Mouse (Mus musculus) forebrain, embryonic 16.5 days (tissue): ENCODE data around the gene Mrpl58. TPM values are rescaled to one million over a fixed set of nuclear protein-coding genes. Genes with fewer than 3 reads are reported as not detected.

Experiments
- ATAC-seq: fragments of 200-750 bp; cut with Nextera tagmentation; 2 replicates; pipeline ENCODE4 v1.8.0; 2017; ENCODE audit warnings: mild to moderate bottlenecking, moderate library complexity
- H3K27ac ChIP-seq: fragments of 300-500 bp; sonication (generic); 2 replicates; pipeline ENCODE4 v1.5.1; 2014; ENCODE audit warnings: low read length, control low read depth
- H3K27me3 ChIP-seq: fragments of 300-500 bp; sonication (generic); replicated peaks from 2 replicates; pipeline ENCODE4 v1.6.1; 2014; ENCODE audit warnings: low read length; ENCODE audit not compliant: control insufficient read depth, insufficient read depth
- H3K36me3 ChIP-seq: fragments of 300-500 bp; sonication (generic); 2 replicates; pipeline ENCODE4 v1.6.1; 2014; ENCODE audit not compliant: control insufficient read depth, insufficient read depth
- H3K4me1 ChIP-seq: fragments of 300-500 bp; sonication (generic); replicated peaks from 2 replicates; pipeline ENCODE4 v1.6.1; 2014; ENCODE audit warnings: low read length; ENCODE audit not compliant: control insufficient read depth, insufficient read depth
- H3K4me2 ChIP-seq: fragments of 300-500 bp; sonication (generic); 2 replicates; pipeline ENCODE4 v1.6.1; 2014; ENCODE audit warnings: mild to moderate bottlenecking, low read length, control low read depth
- H3K4me3 ChIP-seq: fragments of 300-500 bp; sonication (generic); replicated peaks from 2 replicates; pipeline ENCODE4 v1.5.1; 2014; ENCODE audit warnings: mild to moderate bottlenecking, low read length, control low read depth
- H3K9ac ChIP-seq: fragments of 300-500 bp; sonication (generic); replicated peaks from 2 replicates; pipeline ENCODE4 v1.6.1; 2014; ENCODE audit warnings: low read depth, low read length, control low read depth
- H3K9me3 ChIP-seq: fragments of 300-500 bp; sonication (generic); 2 replicates; pipeline ENCODE4 v1.6.1; 2016; ENCODE audit warnings: low read length; ENCODE audit not compliant: control insufficient read depth
- WGBS: fragments of 180-500 bp; shearing (Covaris S2); extraction: QIAGEN DNeasy Blood & Tissue Kit; methylation state at CpG from one replicate; pipeline ENCODE4 v1.1.7; 2014; 5-methylcytosine and 5-hydroxymethylcytosine counted together
- polyA plus RNA-seq: library from polyadenylated mRNA; unstranded; fragments of >200 nt; fragmentation: Nextera tagmentation; extraction: Ambion mirVana; gene quantifications from 2 replicates; pipeline ENCODE4 v1.2.1, GENCODE M21; 2015

Gene Mrpl58
- 158 and 176 TPM in 2 replicates for polyA plus RNA-seq

- Histone ChIP-seq H3K27ac (peak within 1 kb of the TSS; percentile 84), H3K36me3 (no peaks in the 10 kb centered on the region), H3K4me3 (peak within 1 kb of the TSS; percentile 81), H3K27me3 (no peaks in the 10 kb centered on the region), H3K9ac (peak within 1 kb of the TSS; percentile 96), H3K9me3 (no peaks in the 10 kb centered on the region), H3K4me2 (peak within 1 kb of the TSS; percentile 87), H3K4me1 (peaks cover 19% of the 10 kb centered on the region)
- ATAC-seq = peak; percentile 87
- 2% methylated on average over 50 of the region's 50 CpGs for WGBS
Measured at GRCm38 (mm10) chr11:115403338-115404124, at the start of gene Mrpl58. TSS of gene Mrpl58 (plus strand) at chr11:115403752.

- peak; percentile 57 for ATAC-seq
- Histone ChIP-seq H3K4me1 (peaks cover 6% of the 10 kb centered on the region), H3K4me3 (no peak overlapping the region), H3K27ac (no peak overlapping the region), H3K27me3 (no peaks in the 10 kb centered on the region), H3K9ac (no peak overlapping the region), H3K4me2 (no peak overlapping the region), H3K9me3 (no peaks in the 10 kb centered on the region), H3K36me3 (no peaks in the 10 kb centered on the region)
- 11% methylated on average over 8 of the region's 8 CpGs for WGBS
Measured at GRCm38 (mm10) chr11:115354183-115354582, 49.4 kb upstream of the Mrpl58 start.

- H3K9me3 ChIP-seq = no peaks in the 10 kb centered on the region
- no peak overlapping the region for H3K27ac ChIP-seq
- peak; percentile 49; the same call in 1 of the 2 replicates for ATAC-seq
- WGBS = 16% methylated on average over 5 of the region's 5 CpGs
- H3K4me2 ChIP-seq = no peak overlapping the region
- no peaks in the 10 kb centered on the region for H3K36me3 ChIP-seq
- no peak overlapping the region for H3K4me3 ChIP-seq
- no peaks in the 10 kb centered on the region for H3K27me3 ChIP-seq
- H3K4me1 ChIP-seq = peaks cover 10% of the 10 kb centered on the region
- H3K9ac ChIP-seq = 0 out of 2 replicates have a peak overlapping the region, but pooled peaks have one; percentile 12
Measured at GRCm38 (mm10) chr11:115358468-115358867, 45.1 kb upstream of the Mrpl58 start.

GRCm38 (mm10) chr11:115359293-115359692, 44.3 kb upstream of the Mrpl58 start:
- no peak overlapping the region for H3K27ac ChIP-seq
- no peaks in the 10 kb centered on the region for H3K27me3 ChIP-seq
- H3K36me3 ChIP-seq = no peaks in the 10 kb centered on the region
- ATAC-seq = no peak
- H3K4me1 ChIP-seq = peaks cover 10% of the 10 kb centered on the region
- no peaks in the 10 kb centered on the region for H3K9me3 ChIP-seq
- no peak overlapping the region for H3K4me2 ChIP-seq
- WGBS = 44% methylated on average over 3 of the region's 3 CpGs
- no peak overlapping the region for H3K4me3 ChIP-seq
- H3K9ac ChIP-seq = no peak overlapping the region

GRCm38 (mm10) chr11:115359726-115360125, 43.8 kb upstream of the Mrpl58 start:
- Histone ChIP-seq H3K9me3 (no peaks in the 10 kb centered on the region), H3K27me3 (no peaks in the 10 kb centered on the region), H3K4me1 (peaks cover 10% of the 10 kb centered on the region), H3K4me3 (no peak overlapping the region), H3K27ac (no peak overlapping the region), H3K36me3 (no peaks in the 10 kb centered on the region), H3K9ac (no peak overlapping the region), H3K4me2 (no peak overlapping the region)
- WGBS = 69% methylated on average over 6 of the region's 6 CpGs
- ATAC-seq = no peak

- Histone ChIP-seq H3K4me3 (no peak overlapping the region), H3K27me3 (no peaks in the 10 kb centered on the region), H3K9ac (no peak overlapping the region), H3K9me3 (no peaks in the 10 kb centered on the region), H3K36me3 (no peaks in the 10 kb centered on the region), H3K4me2 (no peak overlapping the region), H3K4me1 (peaks cover 21% of the 10 kb centered on the region), H3K27ac (no peak overlapping the region)
- WGBS = 89% methylated on average over 3 of the region's 3 CpGs
- ATAC-seq = no peak
Measured at GRCm38 (mm10) chr11:115364136-115364535, 39.4 kb upstream of the Mrpl58 start.

GRCm38 (mm10) chr11:115366039-115366705, 37.4 kb upstream of the Mrpl58 start:
- H3K27me3 ChIP-seq = no peaks in the 10 kb centered on the region
- peak overlapping the region; percentile 95 for H3K4me2 ChIP-seq
- no peak; the same call in 1 of the 2 replicates for ATAC-seq
- no peak overlapping the region for H3K27ac ChIP-seq
- peak overlapping the region; percentile 72; the same call in 1 of the 2 replicates for H3K9ac ChIP-seq
- no peaks in the 10 kb centered on the region for H3K36me3 ChIP-seq
- peaks cover 18% of the 10 kb centered on the region for H3K4me1 ChIP-seq
- no peaks in the 10 kb centered on the region for H3K9me3 ChIP-seq
- whole genome bisulfite sequencing = 43% methylated on average over 7 of the region's 7 CpGs
- H3K4me3 ChIP-seq = peak overlapping the region; percentile 81

GRCm38 (mm10) chr11:115366706-115367394, 36.7 kb upstream of the Mrpl58 start:
- peak; percentile 81 for ATAC-seq

GRCm38 (mm10) chr11:115367395-115367944, 36.1 kb upstream of the Mrpl58 start, which contains the start of gene Hid1:
TSS of gene Hid1 (minus strand) at chr11:115367756.
- Histone ChIP-seq H3K9ac (peak within 1 kb of the TSS; percentile 72), H3K4me2 (peak within 1 kb of the TSS; percentile 95), H3K4me1 (peaks cover 18% of the 10 kb centered on the region), H3K36me3 (no peaks in the 10 kb centered on the region), H3K9me3 (no peaks in the 10 kb centered on the region), H3K27me3 (no peaks in the 10 kb centered on the region), H3K27ac (peak within 1 kb of the TSS; percentile 68), H3K4me3 (peak within 1 kb of the TSS; percentile 81)
- peak; percentile 85 for ATAC-seq
- WGBS = under 1% methylated on average over 38 of the region's 39 CpGs

More at GRCm38 (mm10) chr11:115366706-115367394, 36.7 kb upstream of the Mrpl58 start:
- Histone ChIP-seq H3K27ac (peak overlapping the region; percentile 68), H3K36me3 (no peaks in the 10 kb centered on the region), H3K9ac (peak overlapping the region; percentile 72), H3K4me2 (peak overlapping the region; percentile 95), H3K9me3 (no peaks in the 10 kb centered on the region), H3K27me3 (no peaks in the 10 kb centered on the region), H3K4me1 (peaks cover 18% of the 10 kb centered on the region), H3K4me3 (peak overlapping the region; percentile 81)
- under 1% methylated on average over 28 of the region's 28 CpGs for WGBS
